Mouse (Mus musculus) layer of hippocampus, adult 9-10 months (tissue): ENCODE measurements around the gene Lrrc29.

ENCODE experiments used
- DNase-seq: peaks from one replicate; pipeline ENCODE4 v3.0.0; 2022; ENCODE audit warnings: low spot score

Gene Lrrc29

DNA sequence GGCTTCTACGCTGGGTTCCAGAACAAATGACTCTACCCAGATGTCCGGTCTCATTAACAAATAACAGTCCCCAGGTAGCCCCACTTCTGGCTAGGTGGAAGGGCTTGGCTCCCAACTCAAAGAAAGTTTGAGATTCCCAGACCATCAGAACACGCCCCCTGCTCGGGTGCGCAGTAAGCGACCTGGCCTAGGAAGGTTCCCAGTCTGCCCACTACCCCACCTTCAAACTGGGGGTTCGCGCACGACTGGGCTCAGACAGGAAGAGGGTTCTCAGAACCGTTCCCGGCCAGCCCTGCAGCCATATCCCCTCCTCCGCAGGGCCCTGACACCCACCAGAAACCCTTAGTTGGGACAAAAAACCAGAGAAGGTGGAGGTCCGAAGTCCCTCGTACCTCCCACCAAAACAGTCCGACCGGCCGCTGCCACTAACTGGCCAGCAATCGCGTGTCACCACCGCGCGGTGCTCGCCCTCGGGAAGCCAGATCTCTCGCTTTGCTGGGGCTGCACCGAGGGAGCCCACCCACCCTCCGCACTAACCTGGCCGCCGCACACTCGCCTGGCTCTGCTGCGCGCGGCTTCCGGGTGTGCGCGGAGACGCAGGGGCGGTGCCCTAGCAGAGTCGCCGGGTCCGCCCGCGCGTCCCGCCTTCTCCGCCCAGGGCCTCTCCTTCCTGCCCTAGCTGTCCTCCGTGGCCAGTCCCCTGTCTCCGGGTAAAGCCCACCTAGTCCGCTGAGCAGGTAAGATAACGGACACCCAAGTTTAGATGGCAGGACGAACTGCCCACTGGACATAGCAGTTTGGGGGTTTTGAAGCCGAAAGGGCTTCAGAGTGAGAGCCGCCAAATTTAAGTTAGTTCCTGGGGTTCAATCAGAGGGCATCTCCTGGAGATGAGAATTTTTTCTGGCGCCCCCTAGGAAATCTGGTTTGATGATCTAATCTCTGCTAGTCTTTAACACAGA, 61.8 kb downstream of the Lrrc29 start, which contains the start of the genes Tradd and Fbxl8:
Gene Tradd (minus strand): TSS at position 586 of the 959 bp plus-strand sequence.
Gene Fbxl8 (plus strand): TSS at position 625 of the 959 bp plus-strand sequence.
- DNase-seq, result no peak

DNA sequence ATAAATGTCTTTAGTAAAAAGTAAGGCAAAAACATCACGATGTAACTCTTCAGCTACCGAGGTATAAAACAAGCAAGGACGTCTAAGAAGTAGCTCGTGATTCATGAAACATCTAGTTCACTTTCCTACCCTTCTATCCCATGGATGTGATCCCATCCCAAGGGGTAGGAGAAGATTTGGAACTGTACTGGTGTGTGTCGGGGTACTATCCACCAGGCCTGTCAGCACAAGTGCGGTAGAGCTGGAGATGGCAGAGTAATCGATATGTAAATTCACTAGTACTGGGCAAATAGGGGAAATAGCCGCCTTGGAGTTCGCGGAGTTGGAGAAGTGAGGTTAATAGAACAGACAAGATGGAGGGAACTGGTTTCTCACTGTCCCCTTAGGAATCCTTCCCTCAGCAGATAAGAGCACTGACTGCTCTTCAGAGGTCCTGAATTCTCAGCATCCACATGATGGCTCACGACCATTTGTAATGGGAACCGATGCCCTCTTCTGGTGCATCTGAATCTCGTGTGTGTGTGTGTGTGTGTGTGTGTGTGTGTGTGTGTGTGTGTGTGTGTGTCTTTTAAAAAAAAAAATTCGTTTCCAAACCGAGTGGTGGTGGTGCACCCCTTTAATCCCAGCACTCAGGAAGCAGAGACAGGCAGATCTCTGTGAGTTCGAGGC, 62.7 kb downstream of the Lrrc29 start:
- no peak for DNase-seq
